Mouse (Mus musculus) MEL (cell line): ENCODE data around the gene Syk.

ENCODE experiments used
- CHD2 ChIP-seq: IDR thresholded peaks from 2 replicates; pipeline ENCODE4 v1.6.1; 2011; ENCODE audit warnings: low read length, improper control_type of control experiment
- CTCF ChIP-seq, 3 experiments: IDR thresholded peaks in 2 of 3; conservative IDR thresholded peaks in 1 of 3; 2 replicates each; pipeline ENCODE4 v1.5.1; 2011 to 2012; ENCODE audit warnings: low read length in 3 of 3, low read depth in 2 of 3, mild to moderate bottlenecking in 2 of 3, improper control_type of control experiment in 1 of 3, inconsistent platforms in 1 of 3, mixed read lengths in 1 of 3, moderate library complexity in 1 of 3; ENCODE audit not compliant: control insufficient read depth in 1 of 3, insufficient read depth in 1 of 3, poor library complexity in 1 of 3, severe bottlenecking in 1 of 3
- EP300 ChIP-seq, 2 experiments: IDR thresholded peaks; 2 replicates each; pipeline ENCODE4 v1.6.1; 2011; ENCODE audit warnings: improper control_type of control experiment in 2 of 2, low read length in 2 of 2, low read depth in 1 of 2, mild to moderate bottlenecking in 1 of 2
- GATA1 ChIP-seq: IDR thresholded peaks from 2 replicates; pipeline ENCODE4 v1.6.1; 2011; ENCODE audit warnings: low read depth, low read length, improper control_type of control experiment
- MXI1 ChIP-seq: IDR thresholded peaks from 2 replicates; pipeline ENCODE4 v1.6.1; 2011; ENCODE audit warnings: mild to moderate bottlenecking, low read depth, low read length, improper control_type of control experiment
- NRF1 ChIP-seq: IDR thresholded peaks from 2 replicates; pipeline ENCODE4 v1.6.1; 2014; ENCODE audit warnings: low read depth, mild to moderate bottlenecking, inconsistent platforms, low read length, improper control_type of control experiment, moderate library complexity; ENCODE audit not compliant: poor library complexity, insufficient read depth, severe bottlenecking
- POLR2A ChIP-seq, 2 experiments: IDR thresholded peaks; 2 replicates each; pipeline ENCODE4 v1.6.1; 2011 to 2012; ENCODE audit warnings: low read length in 2 of 2, mild to moderate bottlenecking in 2 of 2, control low read depth in 1 of 2, improper control_type of control experiment in 1 of 2, low read depth in 1 of 2, moderate library complexity in 1 of 2; ENCODE audit not compliant: control insufficient read depth in 1 of 2, insufficient read depth in 1 of 2, poor library complexity in 1 of 2
- POLR2AphosphoS2 ChIP-seq: IDR thresholded peaks from 2 replicates; pipeline ENCODE4 v1.6.1; 2011; ENCODE audit warnings: low read length, improper control_type of control experiment
- POLR2AphosphoS5 ChIP-seq: IDR thresholded peaks from 2 replicates; pipeline ENCODE4 v1.6.1; 2012; ENCODE audit warnings: low read depth, borderline replicate concordance, mild to moderate bottlenecking, inconsistent platforms, low read length, moderate library complexity, mixed read lengths
- SIN3A ChIP-seq: IDR thresholded peaks from 2 replicates; pipeline ENCODE4 v1.6.1; 2012; ENCODE audit warnings: low read length, improper control_type of control experiment, inconsistent platforms
- TCF12 ChIP-seq: IDR thresholded peaks from 2 replicates; pipeline ENCODE4 v1.6.1; 2014; ENCODE audit warnings: low read depth, mild to moderate bottlenecking, inconsistent platforms, low read length, improper control_type of control experiment, moderate library complexity
- USF2 ChIP-seq, 2 experiments: IDR thresholded peaks; 2 replicates each; pipeline ENCODE4 v1.6.1; 2011 to 2012; ENCODE audit warnings: improper control_type of control experiment in 2 of 2, low read length in 2 of 2, borderline replicate concordance in 1 of 2, inconsistent platforms in 1 of 2, low read depth in 1 of 2, mild to moderate bottlenecking in 1 of 2; ENCODE audit not compliant: insufficient read depth in 1 of 2
- ZNF384 ChIP-seq: IDR thresholded peaks from 2 replicates; pipeline ENCODE4 v1.6.1; 2012; ENCODE audit warnings: low read depth, mild to moderate bottlenecking, inconsistent platforms, low read length, improper control_type of control experiment

GRCm38 (mm10) chr13:52615085-52615484 is 32.1 kb downstream of the Syk start:
- TF ChIP-seq GATA1 (peak; percentile 26; the same call in 1 of the 2 replicates), POLR2A (IDR thresholded peaks at IDR 0.05; ENCODE audit: control insufficient read depth in 1 of 2, insufficient read depth in 1 of 2, low read depth in 1 of 2, low read length in 2 of 2, poor library complexity in 1 of 2) (no peak), CHD2 (no peak), TCF12 (no peak), EP300 (IDR thresholded peaks at IDR 0.05; ENCODE audit: low read depth in 1 of 2, low read length in 2 of 2) (peak; percentile 29 to 43; a peak in 2 of 4 replicates), CTCF (IDR thresholded peaks at IDR 0.05 in 2 of 3, conservative IDR thresholded peaks at IDR 0.05 in 1 of 3; ENCODE audit: control insufficient read depth in 1 of 3, insufficient read depth in 1 of 3, low read depth in 2 of 3, low read length in 3 of 3, poor library complexity in 1 of 3, severe bottlenecking in 1 of 3) (no peak), POLR2AphosphoS2 (no peak), MXI1 (peak; percentile 40; the same call in 1 of the 2 replicates), SIN3A (peak; percentile 12; the same call in 1 of the 2 replicates), POLR2AphosphoS5 (no peak), ZNF384 (no peak), USF2 (IDR thresholded peaks at IDR 0.05; ENCODE audit: borderline replicate concordance in 1 of 2, insufficient read depth in 1 of 2, low read depth in 1 of 2, low read length in 2 of 2) (no peak), NRF1 (no peak)
